Mouse (Mus musculus): ENCODE data around the gene Nsa2.
"Not testable (repeated sequence)": the region's sequence is repeated elsewhere in the genome, so short reads cannot be mapped to it uniquely, and the experiment has no call there.

The Nsa2 gene

GRCm38 (mm10) chr13:97137466-97138400, at the start of gene Nsa2, which contains the start of gene Gfm2:
Gene Nsa2 (minus strand): TSS chr13:97137937.
Gene Gfm2 (plus strand): TSS chr13:97137937.
- DNase-seq (ENCODE audit: low spot score), result peak; percentile 96

GRCm38 (mm10) chr13:97186346-97186745, 48.6 kb upstream of the Nsa2 start:
- no peak for DNase-seq (ENCODE audit: low spot score)

GRCm38 (mm10) chr13:97184656-97185055, 46.9 kb upstream of the Nsa2 start:
- DNase-seq (ENCODE audit: low spot score), result no peak

- DNase-seq (ENCODE audit: low spot score), result no peak
Measured at GRCm38 (mm10) chr13:97184168-97184567, 46.4 kb upstream of the Nsa2 start.

- DNase-seq (ENCODE audit: low spot score), result no peak
Measured at GRCm38 (mm10) chr13:97182821-97183220, 45.1 kb upstream of the Nsa2 start.

- no peak for DNase-seq (ENCODE audit: low spot score)
Measured at GRCm38 (mm10) chr13:97180113-97180828, 42.5 kb upstream of the Nsa2 start.

- DNase-seq (ENCODE audit: low spot score), result no peak
Measured at GRCm38 (mm10) chr13:97178943-97179342, 41.2 kb upstream of the Nsa2 start.

GRCm38 (mm10) chr13:97176731-97177130, 39.0 kb upstream of the Nsa2 start:
- no peak for DNase-seq (ENCODE audit: low spot score)

- no peak for DNase-seq (ENCODE audit: low spot score)
Measured at GRCm38 (mm10) chr13:97175520-97176264, 38.0 kb upstream of the Nsa2 start.

GRCm38 (mm10) chr13:97145834-97146233, 8.1 kb upstream of the Nsa2 start:
- DNase-seq (ENCODE audit: low spot score), result peak; percentile 66

GRCm38 (mm10) chr13:97142321-97142720, 4.6 kb upstream of the Nsa2 start:
- DNase-seq (ENCODE audit: low spot score), result no peak

GRCm38 (mm10) chr13:97138404-97138931, 731 bp upstream of the Nsa2 start:
- not testable (repeated sequence) for DNase-seq (ENCODE audit: low spot score)

GRCm38 (mm10) chr13:97130413-97130812, 7.3 kb downstream of the Nsa2 start:
- DNase-seq (ENCODE audit: low spot score), result not testable (repeated sequence)

GRCm38 (mm10) chr13:97129654-97130053, 8.1 kb downstream of the Nsa2 start:
- not testable (repeated sequence) for DNase-seq (ENCODE audit: low spot score)

- DNase-seq (ENCODE audit: low spot score), result no peak
Measured at GRCm38 (mm10) chr13:97121341-97121740, 16.4 kb downstream of the Nsa2 start.

- DNase-seq (ENCODE audit: low spot score), result no peak
Measured at GRCm38 (mm10) chr13:97109046-97109445, 28.7 kb downstream of the Nsa2 start.

- DNase-seq (ENCODE audit: low spot score), result not testable (repeated sequence)
Measured at GRCm38 (mm10) chr13:97107721-97108120, 30.0 kb downstream of the Nsa2 start.

GRCm38 (mm10) chr13:97104996-97105395, 32.7 kb downstream of the Nsa2 start:
- DNase-seq (ENCODE audit: low spot score), result no peak

- peak; percentile 69 for DNase-seq (ENCODE audit: low spot score)
Measured at GRCm38 (mm10) chr13:97099187-97099852, 38.4 kb downstream of the Nsa2 start, which contains the start of gene Gm6169. Gene Gm6169 (minus strand): TSS chr13:97099237.

GRCm38 (mm10) chr13:97095726-97096125, 42.0 kb downstream of the Nsa2 start:
- DNase-seq (ENCODE audit: low spot score), result no peak

- no peak for DNase-seq (ENCODE audit: low spot score)
Measured at GRCm38 (mm10) chr13:97088183-97088582, 49.6 kb downstream of the Nsa2 start.
